Mouse (Mus musculus): ENCODE measurements at regions not wholly inside any gene's neighbourhood (a gene's known extent, or its start where the extent isn't known, plus 50 kb on each side); places are given as distances from the start of the nearest gene placed in this dataset.

DNA sequence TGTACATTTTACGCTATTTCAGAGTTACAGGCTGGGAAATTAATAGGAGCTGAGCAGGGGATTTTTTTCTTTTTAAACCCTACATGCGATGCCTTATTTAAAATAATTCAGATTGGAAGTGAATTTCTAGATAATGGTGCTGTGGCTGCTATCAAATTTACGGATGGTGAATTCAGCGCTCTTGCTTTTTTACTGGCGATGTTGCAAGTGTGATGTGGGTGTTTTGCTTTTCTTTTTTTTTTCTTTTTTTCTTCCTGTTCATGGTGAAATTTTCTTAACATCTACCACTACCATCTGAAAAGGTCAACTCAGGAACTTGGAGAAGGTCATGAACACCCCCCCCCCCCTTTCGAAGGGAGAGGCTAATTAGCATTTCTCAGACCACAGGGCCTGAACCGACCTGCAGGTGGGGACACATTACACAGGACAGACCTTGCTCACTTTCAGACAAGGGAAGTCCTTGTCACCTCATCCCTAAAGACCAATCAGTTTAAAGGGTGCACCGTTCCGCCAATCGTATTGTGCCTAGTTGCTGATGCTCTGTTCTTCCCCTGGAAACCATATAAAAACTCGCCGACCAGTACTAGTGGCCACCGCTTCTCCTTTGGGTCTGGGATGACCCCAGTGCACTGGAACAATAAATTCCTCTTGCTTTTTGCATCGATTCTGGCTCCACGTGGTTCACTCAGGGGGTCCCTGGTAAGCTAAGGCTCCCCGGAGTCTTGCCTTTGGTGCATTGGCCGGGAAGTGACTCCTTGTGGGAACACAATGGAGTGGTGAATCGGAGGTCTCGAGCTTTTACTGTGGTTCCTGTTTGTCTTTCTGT is 95.0 kb upstream of the Fbxo11 start:
- H3K27ac ChIP-seq, result no peak overlapping the region
- no peak for TF ChIP-seq CTCF (IDR thresholded peaks at IDR 0.05)
- intact Hi-C loops (cut with DNase I), result no loop called here
- no peak for DNase-seq
- no peak overlapping the region for H3K4me3 ChIP-seq

GRCm38 (mm10) chr17:88160677-88161001 is 95.5 kb upstream of the Fbxo11 start:
- Histone ChIP-seq H3K27ac (no peak overlapping the region), H3K4me3 (no peak overlapping the region)
- no peak for TF ChIP-seq CTCF (IDR thresholded peaks at IDR 0.05)
- intact Hi-C loops (cut with DNase I), result no loop called here
- no peak for DNase-seq

DNA sequence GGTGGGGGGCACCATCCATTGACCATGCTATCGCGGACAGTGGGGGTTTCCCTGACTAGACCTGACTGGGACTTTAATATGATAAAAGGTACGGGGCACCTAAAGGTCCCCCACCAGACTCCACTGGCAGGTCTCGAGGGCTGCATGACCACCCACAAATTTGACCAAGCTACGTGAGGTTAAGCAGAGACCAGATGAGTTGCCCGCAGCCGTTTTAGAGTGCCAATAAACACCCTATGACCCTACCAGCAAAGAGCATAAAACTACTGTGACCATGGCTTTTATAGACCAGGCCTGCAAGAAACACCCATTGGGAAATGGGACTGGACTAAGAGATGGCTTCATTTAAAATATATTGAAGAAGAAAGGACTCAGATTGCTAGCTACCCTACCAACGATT is 96.7 kb upstream of the Fbxo11 start:
- intact Hi-C loops (cut with DNase I), result no loop called here
- DNase-seq, result no peak
- TF ChIP-seq CTCF (IDR thresholded peaks at IDR 0.05), result no peak
- no peak overlapping the region for H3K4me3 ChIP-seq
- H3K27ac ChIP-seq, result no peak overlapping the region

GRCm38 (mm10) chr17:88164805-88165204 is 99.7 kb upstream of the Fbxo11 start:
- intact Hi-C loops (cut with DNase I), result no loop called here
- no peak for TF ChIP-seq CTCF (IDR thresholded peaks at IDR 0.05)
- no peak overlapping the region for H3K4me3 ChIP-seq
- H3K27ac ChIP-seq, result no peak overlapping the region
- no peak for DNase-seq

DNA sequence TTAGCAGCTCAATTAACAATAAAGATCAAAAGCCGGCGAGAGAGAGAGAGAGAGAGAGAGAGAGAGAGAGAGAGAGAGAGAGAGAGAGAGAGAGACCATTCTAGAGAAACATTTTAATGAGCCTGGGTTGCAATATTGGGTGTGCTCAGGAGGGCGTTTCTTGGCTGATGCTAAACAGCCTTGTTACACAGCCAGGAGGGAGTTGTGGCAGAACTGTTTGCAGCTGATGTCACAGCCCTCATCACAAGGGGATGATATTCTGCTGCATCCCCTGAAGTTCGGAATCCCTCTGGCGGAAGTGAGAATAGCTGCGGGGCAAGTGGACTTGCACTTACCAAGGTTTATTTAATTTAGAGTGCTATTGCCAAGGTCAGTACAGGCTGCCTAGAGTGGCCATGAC is 100.7 kb upstream of the Fbxo11 start:
- no peak overlapping the region for H3K4me3 ChIP-seq
- H3K27ac ChIP-seq, result peak overlapping the region; percentile 48; the same call in 1 of the 2 replicates
- peak; percentile 51 for DNase-seq
- no peak for TF ChIP-seq CTCF (IDR thresholded peaks at IDR 0.05)
- intact Hi-C loops (cut with DNase I), result no loop called here

DNA sequence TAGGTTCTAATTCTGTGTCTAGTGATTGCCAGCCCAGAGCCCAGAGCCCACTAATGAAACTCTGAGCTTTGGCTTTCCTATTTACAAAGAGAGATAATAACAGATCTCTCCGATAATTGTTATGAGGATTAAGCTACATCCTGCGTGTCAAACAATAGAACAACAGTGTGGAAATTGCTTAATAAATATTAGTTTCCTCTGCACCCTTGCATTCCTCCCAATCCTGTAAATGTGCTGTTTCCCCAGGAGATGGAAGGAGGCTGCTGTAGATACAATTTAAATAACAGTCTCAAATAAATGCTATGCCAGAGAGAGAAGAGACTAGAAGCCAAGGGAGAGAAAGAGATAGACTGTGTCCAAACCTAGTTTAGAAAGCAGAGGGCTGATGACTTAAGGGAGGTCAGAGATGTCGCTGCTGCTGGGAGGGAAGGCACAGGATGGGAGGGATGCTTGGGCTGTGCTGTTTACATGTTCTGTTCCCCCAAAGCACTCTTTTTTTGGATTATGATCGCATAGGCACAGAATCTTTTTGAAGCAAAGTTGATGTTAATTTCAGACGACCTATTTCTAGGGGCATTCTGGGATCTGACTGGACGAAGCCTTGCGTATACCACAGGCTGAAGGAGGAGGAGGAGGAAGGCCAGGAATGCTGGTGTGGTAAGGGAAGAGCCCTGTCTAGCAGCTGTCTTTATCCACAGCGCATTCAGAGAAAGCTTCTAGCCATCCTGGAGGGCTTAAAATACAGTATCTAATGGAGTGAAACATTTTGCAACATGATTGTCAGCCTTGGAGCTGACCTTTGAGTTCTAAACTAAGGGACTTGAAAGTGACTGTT is 103.4 kb upstream of the Fbxo11 start:
- intact Hi-C loops (cut with DNase I), result no loop called here

GRCm38 (mm10) chr17:88171606-88172005 is 106.5 kb upstream of the Fbxo11 start:
- no peak overlapping the region for H3K27ac ChIP-seq
- no peak for TF ChIP-seq CTCF (IDR thresholded peaks at IDR 0.05)
- intact Hi-C loops (cut with DNase I), result no loop called here
- DNase-seq, result no peak
- H3K4me3 ChIP-seq, result no peak overlapping the region

More for the DNA sequence above, 103.4 kb upstream of the Fbxo11 start:
- Histone ChIP-seq H3K4me3 (no peak overlapping the region), H3K27ac (peak overlapping the region; percentile 48)
- DNase-seq, result no peak
- no peak for TF ChIP-seq CTCF (IDR thresholded peaks at IDR 0.05)

DNA sequence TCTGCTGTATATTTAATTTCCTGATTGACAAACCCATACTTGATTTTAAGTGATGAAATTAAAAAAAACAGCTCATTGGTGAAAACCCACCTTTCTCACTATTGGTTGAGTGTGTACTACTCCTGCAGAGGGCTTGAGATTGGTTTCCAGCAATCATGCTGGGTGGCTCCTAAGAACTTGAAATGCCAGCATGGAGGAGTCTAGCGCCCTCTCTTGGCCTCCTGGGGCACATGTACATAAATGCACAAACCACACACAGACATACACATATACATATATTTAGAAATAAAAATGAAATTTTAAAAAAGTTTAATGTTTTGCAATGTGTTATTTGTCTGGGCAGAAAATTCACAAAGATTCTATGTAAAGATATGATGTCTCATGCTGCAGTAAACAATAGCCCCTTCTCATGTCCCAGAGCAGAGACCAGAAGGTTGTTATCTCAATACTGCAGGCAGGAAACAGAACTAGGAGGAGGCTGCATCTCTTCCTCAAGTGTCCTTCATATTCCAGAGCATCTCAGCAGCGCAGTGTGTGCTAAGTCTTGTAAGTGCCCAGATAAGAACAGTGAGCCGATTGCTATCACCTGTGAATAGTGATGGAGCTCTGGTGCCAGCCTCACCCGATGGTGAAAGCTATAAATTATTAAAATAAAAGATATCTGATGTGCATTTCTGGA is 108.4 kb upstream of the Fbxo11 start:
- DNase-seq, result no peak
- Histone ChIP-seq H3K27ac (no peak overlapping the region), H3K4me3 (no peak overlapping the region)
- TF ChIP-seq CTCF (IDR thresholded peaks at IDR 0.05), result no peak
- intact Hi-C loops (cut with DNase I), result no loop called here

DNA sequence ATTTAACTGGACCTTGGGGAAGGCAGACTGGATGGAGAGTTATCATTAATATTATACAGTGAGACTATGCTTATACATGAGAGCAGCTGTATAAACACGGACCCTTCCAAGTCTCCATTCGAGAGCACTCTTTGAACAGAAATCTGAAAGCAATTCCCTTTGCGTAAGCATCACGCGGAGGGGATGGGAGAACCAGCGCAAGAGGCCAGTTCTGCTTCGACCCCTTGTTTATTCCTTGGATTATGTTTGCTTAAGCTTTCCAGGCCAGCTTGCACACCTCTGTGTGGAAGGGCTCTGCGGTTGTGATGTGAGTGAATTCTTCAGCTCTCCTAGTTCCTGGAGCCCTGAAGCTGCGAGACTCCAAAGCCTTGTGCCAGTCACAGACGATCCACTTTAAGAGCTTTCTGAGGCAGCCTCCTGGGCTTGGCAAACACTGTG is 109.2 kb upstream of the Fbxo11 start:
- H3K27ac ChIP-seq, result no peak overlapping the region
- H3K4me3 ChIP-seq, result no peak overlapping the region
- no peak for TF ChIP-seq CTCF (IDR thresholded peaks at IDR 0.05)
- DNase-seq, result no peak
- intact Hi-C loops (cut with DNase I), result no loop called here

- intact Hi-C loops (cut with DNase I), result no loop called here
- no peak for DNase-seq
- TF ChIP-seq CTCF (IDR thresholded peaks at IDR 0.05), result no peak
- no peak overlapping the region for H3K27ac ChIP-seq
- no peak overlapping the region for H3K4me3 ChIP-seq
Observed at GRCm38 (mm10) chr17:88175951-88176623, 111.0 kb upstream of the Fbxo11 start.

- H3K27ac ChIP-seq, result no peak overlapping the region
- H3K4me3 ChIP-seq, result no peak overlapping the region
- intact Hi-C loops (cut with DNase I), result no loop called here
- TF ChIP-seq CTCF (IDR thresholded peaks at IDR 0.05), result no peak
- DNase-seq, result no peak
Observed at GRCm38 (mm10) chr17:88190735-88191134, 125.6 kb upstream of the Fbxo11 start.

DNA sequence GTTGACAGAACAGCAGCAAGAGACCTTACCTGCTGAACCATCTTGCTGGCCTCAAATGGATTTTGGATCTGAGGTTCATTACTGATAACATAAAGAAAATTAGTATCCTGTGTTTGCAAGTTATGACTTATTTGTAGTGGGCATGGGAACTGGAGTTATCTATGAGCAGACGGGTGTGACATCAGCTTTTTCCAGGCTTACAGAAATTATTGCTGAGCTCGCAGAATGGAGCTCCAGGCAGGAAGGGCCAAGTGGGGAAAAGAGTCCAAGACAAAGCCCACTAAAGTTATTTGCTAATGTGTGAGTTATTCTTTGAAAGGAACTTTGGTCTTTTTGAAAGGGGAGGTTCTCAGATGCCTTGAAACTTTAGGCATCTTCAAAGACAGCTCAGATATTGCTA is 126.4 kb upstream of the Fbxo11 start:
- no peak overlapping the region for H3K4me3 ChIP-seq
- intact Hi-C loops (cut with DNase I), result no loop called here
- TF ChIP-seq CTCF (IDR thresholded peaks at IDR 0.05), result no peak
- no peak for DNase-seq
- no peak overlapping the region for H3K27ac ChIP-seq

Data from gastrocnemius, adult 2 months (tissue).